In genomic region chr10:121033128-121033791, GRCm38 (mm10) we compare ENCODE assay signal across 8 mouse cellular contexts. TPM values are rescaled to one million over a fixed set of nuclear protein-coding genes. Genes with fewer than 3 reads are reported as not detected.
DNase-seq lines count a peak whose midpoint lies in the region; ATAC-seq and TF ChIP-seq lines count a peak whose summit lies in the region.

No protein-coding gene starts in this region.

- H3K9me3 ChIP-seq in E14TG2a.4 (ENCODE audit: low read length) = no peaks in the 10 kb centered on the region
- H3K9me3 ChIP-seq in forebrain, embryonic 12.5 days = no peaks in the 10 kb centered on the region
- no peaks in the 10 kb centered on the region for H3K9me3 ChIP-seq in lung, embryonic 15.5 days

- under 1% methylated on average over 25 of the region's 25 CpGs for WGBS in forebrain, embryonic 12.5 days
- under 1% methylated on average over 25 of the region's 25 CpGs for WGBS in lung, embryonic 15.5 days
- WGBS in olfactory bulb, adult 2 months = under 1% methylated on average over 25 of the region's 25 CpGs
- 1% methylated on average over 25 of the region's 25 CpGs for WGBS in thymus, adult 2 months

- TF ChIP-seq CTCF in E14TG2a.4 (conservative IDR thresholded peaks at IDR 0.05; ENCODE audit: low read length) = peak; percentile 39
- TF ChIP-seq CTCF in olfactory bulb, adult 2 months (IDR thresholded peaks at IDR 0.05; ENCODE audit: insufficient read depth, low read depth, low read length) = no peak
- no peak for TF ChIP-seq CTCF in thymus, adult 2 months (IDR thresholded peaks at IDR 0.05; ENCODE audit: borderline replicate concordance, control insufficient read depth, extremely low read depth, insufficient read depth, low read length, poor library complexity)

- no peak for TF ChIP-seq POLR2A in olfactory bulb, adult 2 months (IDR thresholded peaks at IDR 0.05; ENCODE audit: insufficient read depth, low read depth, low read length)
- TF ChIP-seq POLR2A in thymus, adult 2 months (IDR thresholded peaks at IDR 0.05; ENCODE audit: control insufficient read depth, extremely low read depth, insufficient read depth, low read length, poor library complexity) = no peak

- H3K27ac ChIP-seq in brown adipose tissue, adult 24 weeks (replicated peaks; ENCODE audit: low read depth, low read length) = no peak overlapping the region
- no peak overlapping the region for H3K27ac ChIP-seq in forebrain, embryonic 12.5 days
- H3K27ac ChIP-seq in lung, embryonic 15.5 days = no peak overlapping the region
- no peak overlapping the region for H3K27ac ChIP-seq in olfactory bulb, adult 2 months (ENCODE audit: insufficient read depth, low read depth, low read length)
- H3K27ac ChIP-seq in thymus, adult 2 months (ENCODE audit: control insufficient read depth, insufficient read depth, low read length) = no peak overlapping the region

- H3K27me3 ChIP-seq in E14TG2a.4 (ENCODE audit: insufficient read depth, low read length) = peaks cover 44% of the 10 kb centered on the region
- peaks cover 35% of the 10 kb centered on the region for H3K27me3 ChIP-seq in forebrain, embryonic 12.5 days
- H3K27me3 ChIP-seq in lung, embryonic 15.5 days = peaks cover 23% of the 10 kb centered on the region
- H3K27me3 ChIP-seq in thymus, adult 2 months (ENCODE audit: control insufficient read depth, insufficient read depth, low read length) = no peaks in the 10 kb centered on the region; the same call in none of the 2 replicates

- peak overlapping the region; percentile 93 for H3K4me2 ChIP-seq in forebrain, embryonic 12.5 days
- H3K4me2 ChIP-seq in lung, embryonic 15.5 days = peak overlapping the region; percentile 98

- ATAC-seq in forebrain, embryonic 12.5 days (ENCODE audit: low FRiP score) = peak; percentile 77
- ATAC-seq in lung, embryonic 15.5 days (ENCODE audit: borderline replicate concordance, extremely low read depth, low FRiP score, low TSS enrichment) = peak; percentile 77

- intact Hi-C loops in heart, postnatal 10 days (cut with DNase I) = loop anchor here (1.0 kb wide), 2 partner anchors 95 to 223 kb away; no protein-coding TSS in a partner anchor

- DNase-seq in heart, postnatal 10 days = peak; percentile 86 to 87
- DNase-seq in kidney, postnatal 4 days = peak; percentile 86 to 90
- peak; percentile 52 for DNase-seq in thymus, adult 2 months

- peaks cover 4% of the 10 kb centered on the region; the same call in 1 of the 2 replicates for H3K4me1 ChIP-seq in E14TG2a.4 (replicated peaks; ENCODE audit: low read depth, low read length)
- 0 out of 2 replicates have a peak, but pooled peaks cover 5% of the 10 kb centered on the region for H3K4me1 ChIP-seq in brown adipose tissue, adult 24 weeks (ENCODE audit: control insufficient read depth, insufficient read depth, insufficient read length, low read length)
- H3K4me1 ChIP-seq in forebrain, embryonic 12.5 days = peaks cover 9% of the 10 kb centered on the region; the same call in 1 of the 2 replicates
- peaks cover 16% of the 10 kb centered on the region for H3K4me1 ChIP-seq in lung, embryonic 15.5 days
- H3K4me1 ChIP-seq in olfactory bulb, adult 2 months (ENCODE audit: control insufficient read depth, insufficient read depth, low read length) = peaks cover 9% of the 10 kb centered on the region
- peaks cover 10% of the 10 kb centered on the region for H3K4me1 ChIP-seq in thymus, adult 2 months (replicated peaks; ENCODE audit: control insufficient read depth, insufficient read depth, low read length)

- peak overlapping the region; percentile 58; the same call in 1 of the 2 replicates for H3K9ac ChIP-seq in forebrain, embryonic 12.5 days
- peak overlapping the region; percentile 55 for H3K9ac ChIP-seq in lung, embryonic 15.5 days

- H3K4me3 ChIP-seq in E14TG2a.4 (replicated peaks; ENCODE audit: low read length) = peak overlapping the region; percentile 86
- peak overlapping the region; percentile 54 for H3K4me3 ChIP-seq in brown adipose tissue, adult 24 weeks (ENCODE audit: insufficient read depth, low read depth, low read length)
- peak overlapping the region; percentile 53 for H3K4me3 ChIP-seq in forebrain, embryonic 12.5 days (replicated peaks)
- peak overlapping the region; percentile 62 for H3K4me3 ChIP-seq in lung, embryonic 15.5 days
- H3K4me3 ChIP-seq in olfactory bulb, adult 2 months (ENCODE audit: insufficient read depth, low read depth, low read length) = peak overlapping the region; percentile 43
- H3K4me3 ChIP-seq in thymus, adult 2 months (ENCODE audit: control insufficient read depth, insufficient read depth, low read length) = peak overlapping the region; percentile 48

- no peaks in the 10 kb centered on the region for H3K36me3 ChIP-seq in E14TG2a.4 (ENCODE audit: insufficient read depth, low read length)
- H3K36me3 ChIP-seq in forebrain, embryonic 12.5 days (replicated peaks) = no peaks in the 10 kb centered on the region
- no peaks in the 10 kb centered on the region for H3K36me3 ChIP-seq in lung, embryonic 15.5 days
- no peaks in the 10 kb centered on the region for H3K36me3 ChIP-seq in thymus, adult 2 months (ENCODE audit: control insufficient read depth, insufficient read depth, low read length)

RNA-seq across cellular contexts. Expression of gene Wif1, which starts 0.5 kb away (rescaled TPM):
- not detected in 2 replicates for polyA plus RNA-seq in brown adipose tissue, adult 24 weeks (2012; ENCODE audit: insufficient read depth, insufficient read length, missing spikeins)
- polyA plus RNA-seq in forebrain, embryonic 12.5 days (2016; fragmentation: Nextera tagmentation; extraction: Ambion mirVana) = 7.0 and 9.2 TPM in 2 replicates
- 1 to 10 TPM; 4.0 to 4.5 TPM for total RNA-seq in heart, postnatal 10 days (2021)
- polyA plus RNA-seq in lung, embryonic 15.5 days (2015; fragmentation: Nextera tagmentation; extraction: Ambion mirVana) = 15.7 and 16.4 TPM in 2 replicates
- polyA plus RNA-seq in olfactory bulb, adult 2 months (2012; ENCODE audit: insufficient read depth, insufficient read length, low replicate concordance, missing spikeins) = not detected in 2 replicates
- polyA plus RNA-seq in thymus, adult 2 months (2012; rRNA removed) = 0.09 and 0.97 TPM in 2 replicates

RNA-seq across cellular contexts. Expression of gene Lemd3, which starts 54.1 kb away (rescaled TPM):
- polyA plus RNA-seq in brown adipose tissue, adult 24 weeks (2012; ENCODE audit: insufficient read depth, insufficient read length, missing spikeins) = 5.3 and 5.7 TPM in 2 replicates
- 4.6 and 4.8 TPM in 2 replicates for polyA plus RNA-seq in forebrain, embryonic 12.5 days (2016; fragmentation: Nextera tagmentation; extraction: Ambion mirVana)
- total RNA-seq in heart, postnatal 10 days (2021) = 10 to 100 TPM; 15.1 to 16.5 TPM
- 2.6 and 2.8 TPM in 2 replicates for polyA plus RNA-seq in lung, embryonic 15.5 days (2015; fragmentation: Nextera tagmentation; extraction: Ambion mirVana)
- polyA plus RNA-seq in olfactory bulb, adult 2 months (2012; ENCODE audit: insufficient read depth, insufficient read length, low replicate concordance, missing spikeins) = not detected in 2 replicates
- polyA plus RNA-seq in thymus, adult 2 months (2012; rRNA removed) = 8.8 and 10.7 TPM in 2 replicates
